Mouse (Mus musculus): ENCODE results near the gene Faf2. TPM values are rescaled to one million over a fixed set of nuclear protein-coding genes. Genes with fewer than 3 reads are reported as not detected.

The Faf2 gene
- polyA plus RNA-seq, 1 experiment from 2014 or later, result 92.9 TPM

DNA sequence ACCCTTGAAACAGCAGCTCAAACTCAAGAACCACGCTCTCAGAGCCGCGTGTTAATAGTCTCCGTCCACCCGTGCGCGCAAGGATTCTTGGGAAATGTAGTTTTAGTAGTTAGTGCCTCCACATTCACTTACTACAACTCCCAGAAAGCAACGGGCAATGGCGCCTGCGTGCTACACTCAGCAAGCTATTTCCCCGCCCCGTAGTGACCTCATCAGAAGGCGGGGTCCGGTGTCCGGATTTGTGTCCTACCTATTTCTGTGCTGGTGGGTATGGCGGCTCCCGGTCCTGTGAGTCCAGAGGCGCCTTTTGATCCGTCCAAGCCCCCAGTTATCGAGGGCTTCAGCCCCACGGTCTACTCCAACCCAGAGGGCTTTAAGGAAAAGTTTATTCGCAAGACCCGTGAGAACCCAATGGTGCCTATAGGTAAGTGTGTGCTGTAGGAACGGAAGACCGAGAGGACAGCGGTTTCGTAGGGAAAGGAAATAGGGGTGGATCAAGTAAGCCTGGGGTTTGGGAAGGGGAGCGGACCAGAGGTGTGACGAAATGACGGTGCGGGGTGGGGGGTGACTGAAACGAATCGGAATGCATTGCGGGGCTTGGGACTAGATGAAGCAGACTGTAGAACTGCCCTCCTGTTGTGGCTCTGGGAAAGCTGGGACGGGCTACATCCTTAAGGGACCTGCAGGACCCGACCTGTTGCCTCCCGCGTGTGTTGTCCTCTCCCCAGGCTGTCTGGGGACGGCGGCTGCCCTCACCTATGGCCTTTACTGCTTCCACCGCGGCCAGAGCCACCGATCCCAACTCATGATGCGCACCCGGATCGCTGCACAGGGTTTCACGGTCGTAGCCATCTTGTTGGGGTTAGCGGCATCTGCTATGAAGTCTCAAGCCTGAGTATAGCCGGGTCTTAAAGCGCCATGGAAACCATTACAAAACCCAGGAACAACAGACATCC, 31.3 kb upstream of the Faf2 start, which contains the start of the genes Nop16 and Higd2a:
TSS of gene Nop16 (minus strand) at position 95 of the 956 bp plus-strand sequence.
TSS of gene Higd2a (plus strand) at position 212 of the 956 bp plus-strand sequence.
- Histone ChIP-seq H3K4me1 (peaks cover 24% of the 10 kb centered on the region), H3K27me3 (no peaks in the 10 kb centered on the region), H3K36me3 (peaks cover 44% of the 10 kb centered on the region), H3K4me2 (peak within 1 kb of the TSS; percentile 76), H3K9ac (peak within 1 kb of the TSS; percentile 93), H3K4me3 (peak within 1 kb of the TSS; percentile 93), H3K9me3 (no peaks in the 10 kb centered on the region), H3K27ac (peak within 1 kb of the TSS; percentile 88)
- WGBS, result under 1% methylated on average over 51 of the region's 51 CpGs
- ATAC-seq (ENCODE audit: insufficient number of reproducible peaks, insufficient read depth, low FRiP score, low TSS enrichment, low read depth), result peak; percentile 93

DNA sequence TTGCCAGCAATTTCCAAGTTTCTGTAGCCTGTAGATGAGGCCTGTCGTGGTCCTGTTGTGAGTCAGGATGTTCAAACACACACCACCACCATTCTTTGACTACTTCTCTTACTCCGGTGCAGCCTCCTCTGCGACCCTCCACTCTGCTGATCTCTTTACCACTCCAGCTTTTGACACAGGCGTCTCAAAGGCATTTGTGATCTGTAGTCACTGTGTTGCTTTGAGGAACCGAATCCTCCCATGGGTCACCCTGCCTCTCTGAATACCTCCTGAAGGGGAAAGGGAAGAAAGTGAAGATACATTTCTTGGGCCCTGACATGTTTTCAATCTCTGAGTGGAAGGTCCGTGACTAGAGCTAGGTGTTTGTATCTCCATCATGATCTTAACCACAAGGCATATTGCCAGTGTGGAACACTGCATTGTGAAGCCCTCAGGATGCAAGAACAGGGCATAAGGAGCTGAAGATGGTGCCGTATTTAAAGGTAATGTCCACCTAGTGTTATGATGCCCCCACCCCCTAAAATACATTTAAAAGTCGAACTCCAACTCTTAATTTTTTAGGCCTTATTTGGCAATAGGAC, 29.7 kb upstream of the Faf2 start:
- H3K9ac ChIP-seq, result no peak overlapping the region
- 89% methylated on average over 8 of the region's 8 CpGs for WGBS
- no peaks in the 10 kb centered on the region for H3K27me3 ChIP-seq
- no peak for ATAC-seq (ENCODE audit: insufficient number of reproducible peaks, insufficient read depth, low FRiP score, low TSS enrichment, low read depth)
- H3K4me1 ChIP-seq, result peaks cover 28% of the 10 kb centered on the region
- peak overlapping the region; percentile 76; the same call in 1 of the 2 replicates for H3K4me2 ChIP-seq
- H3K36me3 ChIP-seq, result peaks cover 33% of the 10 kb centered on the region
- no peak overlapping the region for H3K27ac ChIP-seq
- H3K9me3 ChIP-seq, result no peaks in the 10 kb centered on the region
- H3K4me3 ChIP-seq, result no peak overlapping the region

DNA sequence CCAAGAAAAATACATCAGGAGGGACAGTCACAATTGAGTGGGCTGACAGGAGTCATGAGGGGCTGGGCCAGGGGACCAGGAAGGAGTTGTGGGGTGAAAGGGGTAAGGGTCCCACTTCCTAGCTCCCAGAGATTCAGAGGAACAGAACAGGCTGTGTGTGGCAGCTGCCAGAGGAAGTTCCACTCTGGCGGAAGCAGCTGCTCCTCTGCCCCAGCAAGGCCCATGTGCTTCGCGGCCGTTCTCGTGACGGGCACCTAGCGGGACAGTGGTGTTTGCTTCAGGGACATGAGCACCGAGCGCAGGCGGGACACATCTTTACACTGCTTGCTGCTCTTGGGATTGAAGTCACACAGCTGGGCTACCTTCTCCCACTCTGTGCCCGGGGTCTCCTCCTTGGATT, 28.0 kb upstream of the Faf2 start:
- Histone ChIP-seq H3K36me3 (peaks cover 33% of the 10 kb centered on the region), H3K9ac (no peak overlapping the region), H3K4me1 (peaks cover 24% of the 10 kb centered on the region), H3K4me2 (no peak overlapping the region), H3K4me3 (no peak overlapping the region), H3K27me3 (no peaks in the 10 kb centered on the region), H3K9me3 (no peaks in the 10 kb centered on the region), H3K27ac (no peak overlapping the region)
- ATAC-seq (ENCODE audit: insufficient number of reproducible peaks, insufficient read depth, low FRiP score, low TSS enrichment, low read depth), result no peak
- 90% methylated on average over 11 of the region's 11 CpGs for WGBS

DNA sequence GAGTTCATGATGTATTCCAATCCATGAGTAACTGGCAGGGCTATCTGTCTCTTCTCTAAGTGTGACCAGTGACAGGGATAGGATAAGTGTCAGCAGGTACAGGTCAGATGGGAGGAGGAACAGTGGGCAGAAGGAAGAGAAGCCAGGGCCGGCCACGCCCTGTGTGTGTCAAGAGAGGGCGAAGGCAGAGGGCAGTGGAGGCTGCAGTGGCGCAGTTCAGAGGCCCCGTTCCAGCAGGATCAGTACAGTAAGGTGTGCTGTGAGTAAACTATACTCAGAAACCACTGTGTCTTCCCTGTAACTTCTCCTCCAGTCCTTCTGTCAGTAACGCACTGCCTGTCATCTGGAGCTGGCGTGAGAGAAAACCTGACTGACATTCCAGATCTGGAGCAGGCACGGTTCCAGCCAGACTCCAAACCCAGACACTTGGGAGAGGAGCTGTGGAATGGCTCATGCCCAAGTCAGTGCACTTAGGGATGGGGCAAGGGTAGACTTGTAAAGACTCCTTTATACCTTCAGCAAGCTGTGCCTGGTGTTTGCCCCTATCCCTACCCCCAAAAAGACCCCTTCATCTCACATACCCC, 25.4 kb upstream of the Faf2 start:
- 82% methylated on average over 8 of the region's 8 CpGs for WGBS
- H3K4me3 ChIP-seq, result no peak overlapping the region
- H3K27me3 ChIP-seq, result no peaks in the 10 kb centered on the region
- H3K9me3 ChIP-seq, result no peaks in the 10 kb centered on the region
- H3K4me2 ChIP-seq, result no peak overlapping the region
- no peak overlapping the region for H3K9ac ChIP-seq
- ATAC-seq (ENCODE audit: insufficient number of reproducible peaks, insufficient read depth, low FRiP score, low TSS enrichment, low read depth), result no peak
- no peak overlapping the region for H3K27ac ChIP-seq
- peaks cover 14% of the 10 kb centered on the region for H3K4me1 ChIP-seq
- H3K36me3 ChIP-seq, result peaks cover 48% of the 10 kb centered on the region

DNA sequence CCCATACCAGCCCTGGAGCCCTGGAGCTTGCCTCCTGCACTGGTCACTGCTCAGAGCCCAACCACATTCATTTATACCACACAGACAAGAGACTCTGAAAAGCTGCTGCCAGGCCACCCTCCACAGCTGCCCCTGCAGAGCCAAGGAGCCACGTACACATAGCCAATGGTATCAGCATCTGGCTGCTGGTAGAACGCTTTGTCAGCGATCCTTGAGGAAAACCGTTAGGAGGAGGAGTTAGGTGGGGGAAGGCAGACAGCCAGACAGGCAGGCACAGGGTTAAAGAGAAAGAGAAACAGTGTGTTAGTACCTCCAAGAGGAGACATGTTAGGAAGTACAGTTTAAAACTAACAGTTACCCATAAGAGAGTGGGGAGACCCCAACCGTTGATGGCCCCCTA, 24.7 kb upstream of the Faf2 start:
- 71% methylated on average over 5 of the region's 5 CpGs for WGBS
- no peaks in the 10 kb centered on the region for H3K9me3 ChIP-seq
- H3K9ac ChIP-seq, result no peak overlapping the region
- no peak overlapping the region for H3K4me3 ChIP-seq
- peaks cover 48% of the 10 kb centered on the region for H3K36me3 ChIP-seq
- H3K27ac ChIP-seq, result no peak overlapping the region
- ATAC-seq (ENCODE audit: insufficient number of reproducible peaks, insufficient read depth, low FRiP score, low TSS enrichment, low read depth), result no peak
- H3K4me2 ChIP-seq, result no peak overlapping the region
- no peaks in the 10 kb centered on the region for H3K27me3 ChIP-seq
- peaks cover 7% of the 10 kb centered on the region for H3K4me1 ChIP-seq

DNA sequence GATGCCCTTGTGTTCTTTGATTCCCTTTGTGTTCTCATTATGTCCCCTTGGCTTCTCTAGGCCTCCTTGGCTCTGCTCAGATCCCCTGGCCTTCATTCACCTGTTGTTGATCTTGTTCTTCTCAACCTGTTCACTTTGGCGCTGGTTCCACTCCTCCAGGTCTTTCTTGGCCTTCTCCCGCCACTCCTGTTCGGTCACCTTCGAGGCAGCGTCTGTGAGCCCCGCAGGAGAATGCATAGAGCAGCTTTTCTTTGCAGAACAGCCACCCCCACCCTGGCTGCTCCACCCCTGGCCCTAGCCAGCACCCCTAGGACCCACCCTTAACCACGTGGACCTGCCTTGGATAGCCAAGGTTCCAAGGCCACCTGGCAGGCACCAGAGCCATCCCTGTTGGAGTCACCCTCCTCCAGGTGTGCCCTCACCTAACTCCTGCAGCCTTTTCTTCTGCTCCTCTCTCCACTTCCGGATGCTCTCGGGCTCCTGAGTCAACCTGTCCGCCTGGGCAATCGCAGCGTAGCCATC, 22.9 kb upstream of the Faf2 start:
- no peak for ATAC-seq (ENCODE audit: insufficient number of reproducible peaks, insufficient read depth, low FRiP score, low TSS enrichment, low read depth)
- H3K4me3 ChIP-seq, result no peak overlapping the region
- no peak overlapping the region for H3K27ac ChIP-seq
- no peak overlapping the region for H3K9ac ChIP-seq
- WGBS, result 89% methylated on average over 12 of the region's 12 CpGs
- H3K27me3 ChIP-seq, result no peaks in the 10 kb centered on the region
- peaks cover 39% of the 10 kb centered on the region for H3K36me3 ChIP-seq
- no peaks in the 10 kb centered on the region for H3K9me3 ChIP-seq
- peaks cover 4% of the 10 kb centered on the region; the same call in 1 of the 2 replicates for H3K4me1 ChIP-seq
- no peak overlapping the region for H3K4me2 ChIP-seq

DNA sequence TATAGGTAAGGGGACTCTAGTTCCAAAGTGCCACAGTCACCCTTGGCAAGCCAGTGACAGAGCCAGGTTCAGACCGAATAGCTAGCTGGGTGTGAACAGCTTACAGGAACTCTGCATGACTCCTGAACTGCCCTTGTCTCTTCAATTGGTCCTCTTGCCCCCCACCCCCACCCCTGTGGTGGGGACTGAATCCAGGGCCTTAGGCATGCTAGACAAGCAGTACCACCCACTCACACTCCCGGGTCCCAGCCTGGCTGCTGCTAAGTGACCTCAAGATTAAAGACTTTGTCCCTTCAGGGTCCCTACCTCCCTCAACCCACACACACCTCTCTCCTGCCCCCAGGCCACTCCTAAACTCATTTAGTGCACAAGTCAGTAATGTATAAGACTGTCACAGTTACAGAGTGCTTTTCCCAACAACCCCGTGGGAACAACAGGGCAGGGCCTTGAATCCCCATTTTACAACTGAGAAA, 18.9 kb upstream of the Faf2 start:
- Histone ChIP-seq H3K4me3 (no peak overlapping the region), H3K4me1 (no peaks in the 10 kb centered on the region), H3K4me2 (no peak overlapping the region), H3K9me3 (no peaks in the 10 kb centered on the region), H3K9ac (no peak overlapping the region), H3K36me3 (peaks cover 28% of the 10 kb centered on the region), H3K27ac (no peak overlapping the region), H3K27me3 (no peaks in the 10 kb centered on the region)
- WGBS, result 65% methylated on average over 3 of the region's 3 CpGs
- no peak for ATAC-seq (ENCODE audit: insufficient number of reproducible peaks, insufficient read depth, low FRiP score, low TSS enrichment, low read depth)

DNA sequence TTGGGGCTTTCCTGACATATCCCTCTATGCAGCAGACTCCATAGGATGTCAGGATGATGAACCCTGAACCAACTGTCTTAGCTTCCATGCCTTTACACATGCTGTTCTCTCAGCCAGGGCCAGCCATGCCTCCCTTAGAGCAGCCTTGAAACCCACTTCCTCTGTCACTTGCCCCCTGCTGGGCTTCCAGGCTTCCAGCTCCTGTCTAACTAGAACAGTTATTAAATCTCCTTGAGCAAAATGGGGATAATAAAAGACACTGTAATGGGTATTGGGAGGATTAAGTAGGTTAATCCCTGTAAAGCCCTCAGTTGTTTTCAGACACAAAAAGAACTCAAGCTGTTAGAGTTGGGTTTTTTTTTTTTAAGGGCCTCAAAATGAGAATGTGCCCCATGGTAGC, 18.1 kb upstream of the Faf2 start:
- Histone ChIP-seq H3K27ac (no peak overlapping the region), H3K4me1 (peaks cover under 1% of the 10 kb centered on the region; the same call in 1 of the 2 replicates), H3K27me3 (no peaks in the 10 kb centered on the region), H3K9ac (no peak overlapping the region), H3K4me3 (no peak overlapping the region), H3K9me3 (no peaks in the 10 kb centered on the region), H3K36me3 (peaks cover 20% of the 10 kb centered on the region), H3K4me2 (no peak overlapping the region)
- ATAC-seq (ENCODE audit: insufficient number of reproducible peaks, insufficient read depth, low FRiP score, low TSS enrichment, low read depth), result no peak

DNA sequence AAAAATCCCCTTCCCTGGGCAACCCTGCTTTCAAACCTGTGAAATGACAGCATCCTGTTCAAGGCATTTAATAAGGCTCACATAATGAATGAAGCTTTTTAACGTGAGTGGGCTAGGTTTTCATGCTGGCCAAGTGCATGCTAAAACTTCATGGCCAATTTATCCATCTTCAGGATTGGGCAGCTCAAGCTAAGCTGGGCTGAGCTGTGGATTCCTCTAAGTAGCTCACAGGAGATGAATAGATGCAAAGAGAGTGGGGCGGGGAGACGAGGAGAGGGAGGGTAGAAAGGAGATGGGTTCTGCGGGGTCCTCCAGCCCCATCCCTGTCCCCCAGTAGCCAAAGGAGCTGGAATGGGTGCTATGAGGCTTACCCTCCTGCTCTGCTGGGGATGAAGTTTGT, 17.4 kb upstream of the Faf2 start:
- H3K9ac ChIP-seq, result no peak overlapping the region
- no peaks in the 10 kb centered on the region for H3K9me3 ChIP-seq
- no peak overlapping the region for H3K4me2 ChIP-seq
- H3K4me3 ChIP-seq, result no peak overlapping the region
- no peak for ATAC-seq (ENCODE audit: insufficient number of reproducible peaks, insufficient read depth, low FRiP score, low TSS enrichment, low read depth)
- no peak overlapping the region for H3K27ac ChIP-seq
- H3K27me3 ChIP-seq, result peaks cover 2% of the 10 kb centered on the region; the same call in 1 of the 2 replicates
- H3K36me3 ChIP-seq, result peaks cover 14% of the 10 kb centered on the region
- 71% methylated on average over 4 of the region's 4 CpGs for WGBS
- peaks cover 4% of the 10 kb centered on the region; the same call in 1 of the 2 replicates for H3K4me1 ChIP-seq

DNA sequence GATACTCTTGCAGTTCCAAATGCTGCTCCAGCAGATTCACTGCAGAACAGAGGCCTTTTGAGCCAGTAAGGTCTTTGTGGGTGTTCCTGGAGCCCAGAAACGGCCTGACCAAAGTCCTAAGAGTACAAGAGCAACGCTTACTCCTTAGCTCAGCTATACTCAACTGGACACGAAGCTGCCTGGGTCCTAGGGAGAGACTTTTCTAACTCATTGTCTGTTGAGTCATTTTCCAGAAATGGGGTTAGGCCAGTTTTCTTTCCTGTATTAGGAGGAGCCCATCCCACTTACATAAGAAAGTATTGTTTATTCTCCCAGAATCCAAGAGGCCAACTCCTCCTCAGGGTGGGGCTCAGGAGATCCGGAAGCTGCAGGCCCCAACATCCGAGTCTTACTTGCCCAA, 16.2 kb upstream of the Faf2 start:
- Histone ChIP-seq H3K4me1 (peaks cover 8% of the 10 kb centered on the region; the same call in 1 of the 2 replicates), H3K36me3 (peaks cover 5% of the 10 kb centered on the region; the same call in 1 of the 2 replicates), H3K9ac (no peak overlapping the region), H3K4me2 (no peak overlapping the region), H3K27ac (no peak overlapping the region), H3K9me3 (no peaks in the 10 kb centered on the region), H3K27me3 (peaks cover 5% of the 10 kb centered on the region; the same call in 1 of the 2 replicates), H3K4me3 (no peak overlapping the region)
- WGBS, result 68% methylated on average over 5 of the region's 5 CpGs
- ATAC-seq (ENCODE audit: insufficient number of reproducible peaks, insufficient read depth, low FRiP score, low TSS enrichment, low read depth), result no peak

DNA sequence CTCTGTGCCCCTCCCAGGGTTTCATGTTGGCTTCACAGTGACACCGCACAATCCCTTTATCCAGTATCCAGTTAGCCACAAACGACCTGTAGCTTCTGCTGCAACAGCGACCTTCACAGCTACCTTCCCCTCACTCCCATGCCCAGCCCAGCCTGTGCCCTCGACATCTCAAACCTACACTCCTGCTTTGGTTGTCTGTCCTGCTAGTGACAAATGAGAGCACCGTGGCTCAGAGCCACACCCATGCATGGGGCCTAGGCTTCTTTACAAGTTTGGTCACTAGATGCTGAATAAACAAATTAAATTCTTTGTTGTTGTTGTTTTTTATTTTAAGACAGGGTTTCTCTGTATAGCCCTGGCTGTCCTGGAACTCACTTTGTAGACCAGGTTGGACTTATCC, 14.4 kb upstream of the Faf2 start:
- ATAC-seq (ENCODE audit: insufficient number of reproducible peaks, insufficient read depth, low FRiP score, low TSS enrichment, low read depth), result no peak
- Histone ChIP-seq H3K9me3 (no peaks in the 10 kb centered on the region), H3K27me3 (peaks cover 5% of the 10 kb centered on the region; the same call in 1 of the 2 replicates), H3K36me3 (peaks cover 5% of the 10 kb centered on the region; the same call in 1 of the 2 replicates), H3K4me1 (peaks cover 16% of the 10 kb centered on the region), H3K4me3 (no peak overlapping the region), H3K27ac (no peak overlapping the region), H3K4me2 (no peak overlapping the region), H3K9ac (no peak overlapping the region)
- WGBS, result 60% methylated on average over 5 of the region's 5 CpGs
